Mouse (Mus musculus): Measurements from ENCODE around the gene Ppat.
"Not testable (repeated sequence)": the region's sequence is repeated elsewhere in the genome, so short reads cannot be mapped to it uniquely, and the experiment has no call there.

DNA sequence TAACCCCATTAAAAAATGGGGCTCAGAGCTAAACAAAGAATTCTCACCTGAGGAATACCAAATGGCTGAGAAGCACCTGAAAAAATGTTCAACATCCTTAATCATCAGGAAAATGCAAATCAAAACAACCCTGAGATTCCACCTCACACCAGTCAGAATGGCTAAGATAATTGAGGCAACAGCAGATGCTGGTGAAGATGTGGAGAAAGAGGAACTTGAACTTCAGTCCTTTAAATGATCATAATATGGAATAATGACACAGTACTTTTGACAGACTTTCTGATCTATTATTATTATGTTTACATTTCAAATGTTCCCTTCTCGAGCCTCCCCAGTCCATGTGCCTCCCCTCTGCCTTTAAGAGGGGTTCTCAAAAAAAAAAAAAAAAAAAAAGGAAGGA, 19.7 kb upstream of the Ppat start:
- TF ChIP-seq REST (IDR thresholded peaks at IDR 0.05; ENCODE audit: insufficient read depth, insufficient read length); POLR2A (IDR thresholded peaks at IDR 0.05; ENCODE audit: insufficient read length, low read depth): not testable (repeated sequence)
